Mouse (Mus musculus): Measurements from ENCODE around the gene Nexn.

The Nexn gene

DNA sequence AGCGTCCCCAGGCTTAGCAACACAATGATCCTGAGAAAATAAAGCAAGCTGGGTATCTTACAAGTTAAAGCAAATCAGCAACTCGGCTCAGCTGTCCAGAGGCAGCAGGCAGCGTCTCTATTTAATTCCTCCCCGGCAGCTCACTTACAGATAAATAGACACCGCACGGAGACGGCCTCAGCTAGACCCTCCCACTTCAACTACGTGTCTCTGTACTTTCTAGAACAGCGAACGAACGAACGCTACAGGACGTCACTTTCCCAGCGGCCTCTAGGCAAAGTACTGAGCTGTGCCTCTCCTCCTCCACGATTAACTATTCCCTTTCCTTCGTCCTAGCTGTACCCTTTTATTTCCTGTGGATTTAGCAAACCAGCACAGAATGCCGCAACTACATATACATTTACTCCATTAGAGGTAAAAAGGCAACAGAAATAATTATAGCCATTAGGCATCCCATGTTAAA, 72.5 kb downstream of the Nexn start:
- DNase-seq, result peak; percentile 84 to 88

DNA sequence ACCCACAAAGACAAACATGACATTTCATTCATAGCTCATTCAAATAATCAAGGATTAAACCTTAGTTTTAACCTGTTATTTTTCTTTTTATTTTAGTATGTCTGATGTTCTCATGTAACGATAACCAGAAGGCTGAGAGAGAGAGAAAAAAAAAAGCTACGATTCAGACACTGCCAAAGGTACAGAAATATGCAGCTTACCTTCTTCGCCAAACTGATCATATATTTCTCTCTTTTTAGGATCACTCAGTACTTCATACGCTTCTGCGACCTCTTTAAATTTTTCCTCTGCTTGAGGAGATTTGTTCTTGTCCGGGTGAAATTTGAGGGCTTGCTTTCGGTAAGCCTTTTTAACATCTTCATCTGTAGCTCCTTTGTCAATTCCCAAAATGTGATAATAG, 73.0 kb downstream of the Nexn start:
- no peak for DNase-seq

DNA sequence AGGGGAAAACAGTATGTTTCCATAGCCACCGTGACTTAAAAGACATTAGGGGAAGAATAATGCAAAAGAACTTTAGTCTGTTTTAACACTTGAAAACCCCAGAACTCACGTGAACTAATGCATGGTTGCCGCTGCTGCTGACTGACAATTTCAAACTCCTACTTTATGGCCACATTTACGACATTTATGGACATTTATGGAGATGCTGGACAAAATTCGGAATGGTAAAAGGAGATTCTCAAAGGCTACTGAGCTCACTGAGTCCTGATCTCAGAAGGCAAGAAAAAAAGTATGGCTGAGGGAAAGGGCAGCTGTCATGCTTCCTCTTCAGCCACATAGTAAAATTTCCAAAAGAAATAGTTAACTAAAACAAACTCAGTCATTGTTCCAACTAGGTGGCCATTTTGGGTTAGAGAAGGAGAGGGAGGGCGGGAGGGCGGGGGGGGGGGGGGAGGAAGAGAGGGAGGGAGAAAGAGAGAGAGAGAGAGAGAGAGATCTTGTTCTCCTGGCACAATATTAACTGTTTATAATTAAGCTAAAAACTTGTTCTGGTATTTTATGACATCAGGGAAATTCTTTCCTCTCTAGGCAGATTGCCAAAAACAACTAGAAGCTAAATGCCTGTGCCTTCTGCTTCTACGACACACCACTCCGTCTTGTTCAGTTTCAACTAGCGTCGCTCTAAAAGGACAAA, 73.8 kb downstream of the Nexn start:
- DNase-seq, result no peak

DNA sequence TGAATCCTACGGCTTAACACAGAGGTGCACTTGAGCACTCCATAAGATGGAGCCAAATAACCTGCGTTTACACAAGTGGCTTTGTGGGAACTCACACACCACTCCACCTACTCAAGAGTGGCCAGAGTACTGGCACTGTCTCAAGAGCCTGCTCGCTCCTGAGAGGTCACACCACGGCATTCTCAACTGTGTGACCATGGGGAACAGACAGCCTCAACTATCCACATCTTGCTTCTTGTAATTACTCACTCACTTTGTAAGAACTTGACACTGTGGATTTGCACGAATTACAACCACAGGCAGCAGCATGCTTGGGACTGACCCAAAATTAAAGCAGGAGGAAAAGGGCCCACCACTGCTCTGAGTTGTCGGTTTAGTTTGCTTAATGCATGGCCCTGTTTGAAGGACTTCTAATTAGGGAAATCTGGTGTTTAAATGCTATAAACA, 74.3 kb downstream of the Nexn start:
- peak; percentile 29 to 41 for DNase-seq

DNA sequence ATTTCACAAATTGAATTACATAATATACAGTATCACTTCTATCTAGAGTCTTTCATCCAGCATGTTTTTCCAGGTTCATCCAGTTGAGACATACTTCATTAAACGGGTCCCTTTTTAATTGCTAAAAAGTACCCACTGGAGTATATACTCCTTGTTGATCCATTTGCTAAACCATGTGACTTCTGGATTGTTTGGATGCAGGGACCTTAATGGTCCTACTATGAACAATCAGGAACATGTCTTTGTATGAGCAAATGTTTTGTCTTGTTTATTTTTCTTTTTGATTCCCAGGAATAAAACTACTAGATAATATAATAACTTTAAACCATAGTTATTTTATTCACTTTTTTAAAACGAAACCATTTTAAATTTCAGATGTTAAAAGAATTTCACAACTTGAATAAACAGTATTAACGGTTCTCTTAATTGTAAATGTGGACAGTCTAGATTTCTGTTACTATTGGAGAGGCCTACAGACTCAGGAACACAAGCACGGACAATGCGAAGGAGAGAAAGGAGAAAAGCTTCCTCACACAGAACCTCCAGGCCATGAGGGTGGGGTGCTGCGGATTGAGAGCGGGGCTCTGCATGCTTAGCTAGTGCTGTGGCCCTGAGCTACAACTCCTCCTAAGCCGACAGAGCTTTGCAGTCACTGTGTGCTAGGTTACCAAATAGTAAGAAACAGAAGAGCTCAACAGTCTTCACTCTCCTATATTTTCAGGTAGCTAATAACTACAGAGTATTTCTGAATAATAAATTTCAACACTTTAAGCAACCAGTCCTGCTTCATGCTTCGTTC, 75.3 kb downstream of the Nexn start:
- DNase-seq, result peak in 1 of 2 experiments; percentile 20

DNA sequence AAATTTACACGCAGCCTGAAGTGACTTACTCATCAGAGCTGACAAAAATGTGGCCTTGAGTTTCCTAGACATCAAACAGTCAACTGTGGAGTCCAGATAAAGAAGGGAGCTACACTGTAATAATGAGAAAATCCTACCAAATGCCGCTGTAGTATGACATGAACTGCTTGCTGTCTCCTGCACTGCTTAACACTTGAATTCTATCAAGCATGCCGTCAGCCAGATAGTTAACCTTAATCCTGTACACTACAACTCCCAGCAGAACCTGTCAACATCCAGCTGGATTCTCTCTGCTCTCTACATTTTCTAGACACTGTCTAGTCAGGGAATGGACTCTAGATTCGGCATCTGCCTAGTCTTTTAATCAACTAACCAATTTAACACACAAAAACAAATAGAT, 76.8 kb downstream of the Nexn start:
- DNase-seq, result no peak
